Mouse (Mus musculus) hindbrain, embryonic 12.5 days (tissue): ENCODE data around the gene Dnah6. TPM values are rescaled to one million over a fixed set of nuclear protein-coding genes. Genes with fewer than 3 reads are reported as not detected.

Experiments used
- polyA plus RNA-seq: library from polyadenylated mRNA; unstranded; fragments of >200 nt; fragmentation: Nextera tagmentation; extraction: Ambion mirVana; gene quantifications from 2 replicates; pipeline ENCODE4 v1.2.1, GENCODE M21; 2016

Gene Dnah6
- polyA plus RNA-seq, 1 experiment from 2014 or later: 0.50 TPM

Other genes with a start within 250 kb of the Dnah6 start
- gene Suclg1, start 26.7 kb upstream of the Dnah6 start, polyA plus RNA-seq: 138 and 140 TPM in 2 replicates
- not detected in 2 replicates for gene 4931417E11Rik, start 248.0 kb upstream of the Dnah6 start, polyA plus RNA-seq